Mouse (Mus musculus): Measurements from ENCODE around the gene Plxnc1.

GRCm38 (mm10) chr10:94896950-94897349 lies 47.7 kb downstream of the Plxnc1 start:
- no peak for TF ChIP-seq CTCF (conservative IDR thresholded peaks at IDR 0.05; ENCODE audit: low read length)
- no peak for TF ChIP-seq POU5F1 (IDR thresholded peaks at IDR 0.05; ENCODE audit: borderline replicate concordance, low read length)

Data from E14TG2a.4 (cell line).